Mouse (Mus musculus) heart, postnatal 14 days (tissue): ENCODE measurements around the gene Cfdp1. TPM values are rescaled to one million over a fixed set of nuclear protein-coding genes. Genes with fewer than 3 reads are reported as not detected.
"Not testable (repeated sequence)": the region's sequence is repeated elsewhere in the genome, so short reads cannot be mapped to it uniquely, and the experiment has no call there.

Experiments used
- DNase-seq, 2 experiments: peaks; one replicate each; pipeline ENCODE4 v3.0.0; 2021 to 2022
- intact Hi-C: fragments of 180-260 bp; cut with DNase I; formaldehyde crosslinking; loops from one replicate; pipeline ENCODE4 v1.15.1; 2025
- total RNA-seq, 2 experiments: library from RNA; stranded (reverse); gene quantifications; 2 replicates each; pipeline ENCODE4 v1.2.3; 2021

Cfdp1 gene
- total RNA-seq, 2 experiments from 2014 or later, result 32.1 to 36.4 TPM

- intact Hi-C loops, result no loop called here
- no peak for DNase-seq
These were observed 11.2 kb upstream of the Cfdp1 start for GRCm38 (mm10) chr8:111865130-111865852.

GRCm38 (mm10) chr8:111864648-111865047 is 10.6 kb upstream of the Cfdp1 start:
- DNase-seq, result no peak
- intact Hi-C loops, result no loop called here

GRCm38 (mm10) chr8:111863280-111863679 is 9.2 kb upstream of the Cfdp1 start:
- no peak for DNase-seq
- intact Hi-C loops, result no loop called here

- no peak for DNase-seq
- intact Hi-C loops, result no loop called here
These were observed 1.9 kb upstream of the Cfdp1 start for GRCm38 (mm10) chr8:111855977-111856376.

- DNase-seq, result not testable (repeated sequence)
These were observed 872 bp downstream of the Cfdp1 start for GRCm38 (mm10) chr8:111853219-111853618.

GRCm38 (mm10) chr8:111846746-111847145 is 7.3 kb downstream of the Cfdp1 start:
- intact Hi-C loops, result no loop called here
- no peak for DNase-seq

More at GRCm38 (mm10) chr8:111853219-111853618, 872 bp downstream of the Cfdp1 start:
- intact Hi-C loops, result not testable (repeated sequence)

GRCm38 (mm10) chr8:111835540-111835939 is 18.6 kb downstream of the Cfdp1 start:
- intact Hi-C loops, result loop anchor here (2.0 kb wide), 1 partner anchor 157 kb away; no protein-coding TSS in a partner anchor
- DNase-seq, result no peak

GRCm38 (mm10) chr8:111834011-111834410 is 20.1 kb downstream of the Cfdp1 start:
- DNase-seq, result no peak

GRCm38 (mm10) chr8:111832983-111833382 is 21.1 kb downstream of the Cfdp1 start:
- DNase-seq, result no peak
- intact Hi-C loops, result no loop called here

More at GRCm38 (mm10) chr8:111834011-111834410, 20.1 kb downstream of the Cfdp1 start:
- intact Hi-C loops, result loop anchor here (2.0 kb wide), 1 partner anchor 155 kb away; no protein-coding TSS in a partner anchor

- no peak for DNase-seq
- intact Hi-C loops, result no loop called here
These were observed 22.1 kb downstream of the Cfdp1 start for GRCm38 (mm10) chr8:111831996-111832395.

- intact Hi-C loops, result loop anchor here (10.0 kb wide), 2 partner anchors 314 to 484 kb away; no protein-coding TSS in a partner anchor
- no peak for DNase-seq
These were observed 25.5 kb downstream of the Cfdp1 start for GRCm38 (mm10) chr8:111828595-111828994.

- intact Hi-C loops, result loop anchor here (2.0 to 10.0 kb wide), 3 partner anchors 146 to 480 kb away; no protein-coding TSS in a partner anchor
- DNase-seq, result peak; percentile 48 to 57
These were observed 28.9 kb downstream of the Cfdp1 start for GRCm38 (mm10) chr8:111825219-111825618.

GRCm38 (mm10) chr8:111824334-111824733 is 29.8 kb downstream of the Cfdp1 start:
- intact Hi-C loops, result loop anchor here (2.0 to 10.0 kb wide), 4 partner anchors 37 to 480 kb away; no protein-coding TSS in a partner anchor
- DNase-seq, result no peak

- DNase-seq, result no peak
- intact Hi-C loops, result loop anchor here (5.0 to 10.0 kb wide), 3 partner anchors 34 to 476 kb away; no protein-coding TSS in a partner anchor
These were observed 32.9 kb downstream of the Cfdp1 start for GRCm38 (mm10) chr8:111821199-111821598.

GRCm38 (mm10) chr8:111820691-111821090 is 33.4 kb downstream of the Cfdp1 start:
- intact Hi-C loops, result loop anchor here (5.0 to 10.0 kb wide), 3 partner anchors 33 to 476 kb away; no protein-coding TSS in a partner anchor
- no peak for DNase-seq

GRCm38 (mm10) chr8:111820018-111820417 is 34.1 kb downstream of the Cfdp1 start:
- no peak for DNase-seq
- intact Hi-C loops, result loop anchor here (5.0 to 10.0 kb wide), 3 partner anchors 33 to 475 kb away; no protein-coding TSS in a partner anchor

- intact Hi-C loops, result no loop called here
- no peak for DNase-seq
These were observed 35.5 kb downstream of the Cfdp1 start for GRCm38 (mm10) chr8:111818556-111818955.

- DNase-seq, result no peak
- intact Hi-C loops, result no loop called here
These were observed 39.0 kb downstream of the Cfdp1 start for GRCm38 (mm10) chr8:111815078-111815477.

GRCm38 (mm10) chr8:111813818-111814217 is 40.3 kb downstream of the Cfdp1 start:
- intact Hi-C loops, result loop anchor here (2.0 to 5.0 kb wide), 2 partner anchors 37 to 99 kb away; no protein-coding TSS in a partner anchor
- DNase-seq, result no peak

- intact Hi-C loops, result loop anchor here (2.0 to 5.0 kb wide), 2 partner anchors 36 to 98 kb away; no protein-coding TSS in a partner anchor
- DNase-seq, result no peak
These were observed 41.3 kb downstream of the Cfdp1 start for GRCm38 (mm10) chr8:111812835-111813234.

GRCm38 (mm10) chr8:111810656-111811336 is 43.3 kb downstream of the Cfdp1 start:
- intact Hi-C loops, result loop anchor here (5.0 kb wide), 1 partner anchor 33 kb away; no protein-coding TSS in a partner anchor
- DNase-seq, result no peak
